Mouse (Mus musculus) erythroblast, embryonic 14.5 days (primary cell): Measurements from ENCODE around the gene Tns1.

Experiments
- GATA1 ChIP-seq: IDR thresholded peaks from 2 replicates; pipeline ENCODE4 v1.6.1; 2012; ENCODE audit warnings: low read length, inconsistent platforms, mixed read lengths
- TAL1 ChIP-seq: IDR thresholded peaks from 3 replicates; pipeline ENCODE4 v1.6.1; 2012; ENCODE audit warnings: low read length, inconsistent platforms, mixed read lengths

- no peak for TF ChIP-seq TAL1
- TF ChIP-seq GATA1, result no peak
Measured at GRCm38 (mm10) chr1:73910701-73911100, 213.5 kb downstream of the Tns1 start.
